9 mouse cellular contexts compared by ENCODE assay signal in the genomic region with DNA sequence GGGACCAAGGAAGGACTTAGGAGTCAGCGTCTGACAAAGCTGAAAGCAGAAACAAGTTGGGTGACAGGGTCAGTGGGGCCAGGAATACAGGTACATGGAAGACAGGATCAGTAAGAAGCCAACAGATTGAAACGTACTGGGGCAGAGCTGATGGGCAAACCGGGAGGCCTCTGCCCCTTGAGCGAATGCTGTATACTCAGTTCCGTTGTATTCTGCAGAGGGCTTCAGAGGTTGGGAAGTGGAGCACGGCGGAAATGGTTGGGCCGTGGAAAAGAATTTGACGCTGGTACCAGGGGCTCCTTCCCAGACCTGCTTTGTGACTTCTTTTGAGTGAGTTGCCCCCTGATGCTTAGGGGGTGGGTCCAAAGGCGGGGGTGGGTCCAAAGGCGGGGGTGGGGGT. TPM values are rescaled to one million over a fixed set of nuclear protein-coding genes. Genes with fewer than 3 reads are reported as not detected.
DNase-seq lines count a peak whose midpoint lies in the region; ATAC-seq and TF ChIP-seq lines count a peak whose summit lies in the region.
"Had no signal": no experiment of that assay in that cellular context is flagged by ENCODE, and none has a peak within 500 bp of the region (broad histone marks: within the 10 kb centered on the region; RNA-seq: fewer than 3 reads in every experiment).

No protein-coding gene starts in this region.

- no peak overlapping the region for H3K27ac ChIP-seq in heart, embryonic 16.5 days (ENCODE audit: low read length)
- H3K27ac ChIP-seq in cortical plate, adult 2 months (ENCODE audit: insufficient read depth, low read length), result no peak overlapping the region
- no peak overlapping the region for H3K27ac ChIP-seq in hindbrain, embryonic 16.5 days (ENCODE audit: low read depth, low read length)
- H3K27ac ChIP-seq in midbrain, embryonic 12.5 days (replicated peaks), result no peak overlapping the region; the same call in 1 of the 2 replicates

- H3K4me2 ChIP-seq in heart, embryonic 16.5 days (ENCODE audit: low read depth, low read length), result peak overlapping the region; percentile 78
- H3K4me2 ChIP-seq in hindbrain, embryonic 16.5 days (ENCODE audit: low read length), result peak overlapping the region; percentile 62
- peak overlapping the region; percentile 71 for H3K4me2 ChIP-seq in midbrain, embryonic 12.5 days (replicated peaks)

- peaks cover 20% of the 10 kb centered on the region for H3K36me3 ChIP-seq in heart, embryonic 16.5 days (ENCODE audit: control insufficient read depth, insufficient read depth)
- H3K36me3 ChIP-seq in hindbrain, embryonic 16.5 days (ENCODE audit: control insufficient read depth, insufficient read depth, low read length), result no peaks in the 10 kb centered on the region
- peaks cover 9% of the 10 kb centered on the region for H3K36me3 ChIP-seq in midbrain, embryonic 12.5 days

- no peak for ATAC-seq in heart, embryonic 16.5 days (replicated peaks; ENCODE audit: extremely low read depth, insufficient read depth, low FRiP score)
- ATAC-seq in hindbrain, embryonic 16.5 days, result no peak; the same call in 1 of the 2 replicates
- ATAC-seq in midbrain, embryonic 12.5 days (ENCODE audit: low FRiP score, low read depth), result 0 out of 2 replicates have a peak, but pooled peaks have one; percentile 19

- peak overlapping the region; percentile 52 for H3K4me3 ChIP-seq in heart, embryonic 16.5 days (ENCODE audit: low read length)
- 0 out of 2 replicates have a peak overlapping the region, but pooled peaks have one; percentile 4 for H3K4me3 ChIP-seq in cortical plate, adult 2 months (ENCODE audit: insufficient read depth, low read length)
- H3K4me3 ChIP-seq in hindbrain, embryonic 16.5 days (ENCODE audit: low read length), result peak overlapping the region; percentile 42
- H3K4me3 ChIP-seq in midbrain, embryonic 12.5 days, result peak overlapping the region; percentile 47

- 0 out of 2 replicates have a peak, but pooled peaks cover 3% of the 10 kb centered on the region for H3K4me1 ChIP-seq in heart, embryonic 16.5 days (ENCODE audit: control insufficient read depth, insufficient read depth, low read length)
- H3K4me1 ChIP-seq in cortical plate, adult 2 months (ENCODE audit: control insufficient read depth, insufficient read depth, low read length), result peaks cover 3% of the 10 kb centered on the region; the same call in 1 of the 2 replicates
- peaks cover 3% of the 10 kb centered on the region; the same call in 1 of the 2 replicates for H3K4me1 ChIP-seq in hindbrain, embryonic 16.5 days (ENCODE audit: control insufficient read depth, insufficient read depth, low read depth, low read length)
- peaks cover 11% of the 10 kb centered on the region; the same call in 1 of the 2 replicates for H3K4me1 ChIP-seq in midbrain, embryonic 12.5 days

- TF ChIP-seq POLR2A in cortical plate, adult 2 months (IDR thresholded peaks at IDR 0.05; ENCODE audit: extremely low read depth, insufficient read depth, low read length), result no peak

- no peaks in the 10 kb centered on the region for H3K27me3 ChIP-seq in heart, embryonic 16.5 days (ENCODE audit: control insufficient read depth, insufficient read depth, low read length)
- peaks cover 7% of the 10 kb centered on the region; the same call in 1 of the 2 replicates for H3K27me3 ChIP-seq in hindbrain, embryonic 16.5 days (replicated peaks; ENCODE audit: control insufficient read depth, insufficient read depth, low read length)
- H3K27me3 ChIP-seq in midbrain, embryonic 12.5 days, result peaks cover 27% of the 10 kb centered on the region

- H3K9me3 ChIP-seq in heart, embryonic 16.5 days (replicated peaks; ENCODE audit: control insufficient read depth, low read length), result peaks cover 11% of the 10 kb centered on the region
- H3K9me3 ChIP-seq in hindbrain, embryonic 16.5 days (ENCODE audit: control insufficient read depth, low read length), result peaks cover 7% of the 10 kb centered on the region
- 0 out of 2 replicates have a peak, but pooled peaks cover 5% of the 10 kb centered on the region for H3K9me3 ChIP-seq in midbrain, embryonic 12.5 days

- no peak for DNase-seq in heart, adult 8-10 months (ENCODE audit: low spot score)
- DNase-seq in layer of hippocampus, postnatal 14 days (ENCODE audit: low spot score in 2 of 2), result no peak
- no peak for DNase-seq in gastrocnemius, postnatal 25 days
- DNase-seq in cerebellum, adult 11-12 months, result no peak
- DNase-seq: right cerebral cortex, postnatal 25 days had no signal

- TF ChIP-seq CTCF in cortical plate, adult 2 months (IDR thresholded peaks at IDR 0.05; ENCODE audit: extremely low read depth, insufficient read depth, low read length), result no peak

- WGBS in heart, embryonic 16.5 days, result 25% methylated on average over 11 of the region's 11 CpGs
- 6% methylated on average over 11 of the region's 11 CpGs for WGBS in hindbrain, embryonic 16.5 days
- WGBS in midbrain, embryonic 12.5 days, result 7% methylated on average over 11 of the region's 11 CpGs

- H3K9ac ChIP-seq in heart, embryonic 16.5 days (ENCODE audit: low read length), result 0 out of 2 replicates have a peak overlapping the region, but pooled peaks have one; percentile 8
- peak overlapping the region; percentile 53; the same call in 1 of the 2 replicates for H3K9ac ChIP-seq in hindbrain, embryonic 16.5 days (ENCODE audit: low read depth, low read length)
- H3K9ac ChIP-seq in midbrain, embryonic 12.5 days (replicated peaks), result peak overlapping the region; percentile 49; the same call in 1 of the 2 replicates

RNA-seq across cellular contexts. Expression of gene Mrps12, which starts 8.4 kb away (rescaled TPM):
- 122 TPM in 2 replicates for polyA plus RNA-seq in heart, embryonic 16.5 days (2015; fragmentation: Nextera tagmentation; extraction: Ambion mirVana)
- total RNA-seq in heart, adult 8-10 months (2022), result 10 to 100 TPM; 64.0 to 72.6 (median 67.4) TPM
- 94.0 and 104 TPM in 2 replicates for polyA plus RNA-seq in cortical plate, adult 2 months (2012; rRNA removed)
- polyA plus RNA-seq in hindbrain, embryonic 16.5 days (2015; fragmentation: Nextera tagmentation; extraction: Ambion mirVana), result 107 and 113 TPM in 2 replicates
- polyA plus RNA-seq in midbrain, embryonic 12.5 days (2016; fragmentation: Nextera tagmentation; extraction: Ambion mirVana), result 117 and 120 TPM in 2 replicates
- 10 to 100 TPM; 55.4 to 66.9 TPM for total RNA-seq in layer of hippocampus, postnatal 14 days (2021)
- 10 to 100 TPM; 35.2 to 46.5 TPM for total RNA-seq in gastrocnemius, postnatal 25 days (2021)

RNA-seq across cellular contexts. Expression of gene Sars2, which starts 8.6 kb away (rescaled TPM):
- polyA plus RNA-seq in heart, embryonic 16.5 days (2015; fragmentation: Nextera tagmentation; extraction: Ambion mirVana), result 20.8 and 21.4 TPM in 2 replicates
- total RNA-seq in heart, adult 8-10 months (2022), result 10 to 100 TPM; 13.1 to 15.0 (median 13.7) TPM
- polyA plus RNA-seq in cortical plate, adult 2 months (2012; rRNA removed), result 15.2 and 15.5 TPM in 2 replicates
- polyA plus RNA-seq in hindbrain, embryonic 16.5 days (2015; fragmentation: Nextera tagmentation; extraction: Ambion mirVana), result 18.7 and 20.8 TPM in 2 replicates
- polyA plus RNA-seq in midbrain, embryonic 12.5 days (2016; fragmentation: Nextera tagmentation; extraction: Ambion mirVana), result 30.7 and 30.9 TPM in 2 replicates
- total RNA-seq in layer of hippocampus, postnatal 14 days (2021), result 10 to 100 TPM; 14.4 to 15.0 TPM
- total RNA-seq in gastrocnemius, postnatal 25 days (2021), result 10 to 100 TPM; 13.5 to 15.6 TPM

RNA-seq across cellular contexts. Expression of gene Fbxo17, which starts 16.6 kb away (rescaled TPM):
- polyA plus RNA-seq in heart, embryonic 16.5 days (2015; fragmentation: Nextera tagmentation; extraction: Ambion mirVana), result 6.7 and 7.5 TPM in 2 replicates
- total RNA-seq in heart, adult 8-10 months (2022), result 1 to 10 TPM in 3 of 4 experiments, under 1 TPM in 1; 0.55 to 1.2 (median 1.1) TPM
- 3.0 and 3.4 TPM in 2 replicates for polyA plus RNA-seq in cortical plate, adult 2 months (2012; rRNA removed)
- 4.7 and 5.4 TPM in 2 replicates for polyA plus RNA-seq in hindbrain, embryonic 16.5 days (2015; fragmentation: Nextera tagmentation; extraction: Ambion mirVana)
- polyA plus RNA-seq in midbrain, embryonic 12.5 days (2016; fragmentation: Nextera tagmentation; extraction: Ambion mirVana), result 6.7 and 7.2 TPM in 2 replicates
- total RNA-seq in layer of hippocampus, postnatal 14 days (2021), result under 1 TPM; 0.88 to 0.97 TPM
- total RNA-seq in gastrocnemius, postnatal 25 days (2021), result 1 to 10 TPM; 5.7 to 6.0 TPM

RNA-seq across cellular contexts. Expression of gene Ccer2, which starts 22.8 kb away (rescaled TPM):
- not detected in 2 replicates for polyA plus RNA-seq in heart, embryonic 16.5 days (2015; fragmentation: Nextera tagmentation; extraction: Ambion mirVana)
- total RNA-seq in heart, adult 8-10 months (2022), result not detected
- 2.9 and 4.5 TPM in 2 replicates for polyA plus RNA-seq in cortical plate, adult 2 months (2012; rRNA removed)
- polyA plus RNA-seq in hindbrain, embryonic 16.5 days (2015; fragmentation: Nextera tagmentation; extraction: Ambion mirVana), result 0.72 and 1.1 TPM in 2 replicates
- not detected in 2 replicates for polyA plus RNA-seq in midbrain, embryonic 12.5 days (2016; fragmentation: Nextera tagmentation; extraction: Ambion mirVana)
- under 1 TPM in 1 of 2 experiments, not detected in 1; 0.41 TPM for total RNA-seq in layer of hippocampus, postnatal 14 days (2021)
- total RNA-seq in gastrocnemius, postnatal 25 days (2021), result not detected

RNA-seq across cellular contexts. Expression of gene Sirt2, which starts 33.3 kb away (rescaled TPM):
- polyA plus RNA-seq in heart, embryonic 16.5 days (2015; fragmentation: Nextera tagmentation; extraction: Ambion mirVana), result 60.4 and 65.1 TPM in 2 replicates
- 10 to 100 TPM; 84.0 to 92.6 (median 90.8) TPM for total RNA-seq in heart, adult 8-10 months (2022)
- polyA plus RNA-seq in cortical plate, adult 2 months (2012; rRNA removed), result 267 and 291 TPM in 2 replicates
- polyA plus RNA-seq in hindbrain, embryonic 16.5 days (2015; fragmentation: Nextera tagmentation; extraction: Ambion mirVana), result 128 and 130 TPM in 2 replicates
- polyA plus RNA-seq in midbrain, embryonic 12.5 days (2016; fragmentation: Nextera tagmentation; extraction: Ambion mirVana), result 78.5 and 80.6 TPM in 2 replicates
- total RNA-seq in layer of hippocampus, postnatal 14 days (2021), result 100 to 1,000 TPM; 325 to 336 TPM
- total RNA-seq in gastrocnemius, postnatal 25 days (2021), result 10 to 100 TPM; 81.6 to 82.3 TPM
